Mouse (Mus musculus) forebrain, embryonic 16.5 days (tissue): Measurements from ENCODE around the gene Hoxa10. TPM values are rescaled to one million over a fixed set of nuclear protein-coding genes. Genes with fewer than 3 reads are reported as not detected.

Source experiments
- ATAC-seq: fragments of 200-750 bp; cut with Nextera tagmentation; 2 replicates; pipeline ENCODE4 v1.8.0; 2017; ENCODE audit warnings: mild to moderate bottlenecking, moderate library complexity
- H3K27ac ChIP-seq: fragments of 300-500 bp; sonication (generic); 2 replicates; pipeline ENCODE4 v1.5.1; 2014; ENCODE audit warnings: low read length, control low read depth
- H3K27me3 ChIP-seq: fragments of 300-500 bp; sonication (generic); replicated peaks from 2 replicates; pipeline ENCODE4 v1.6.1; 2014; ENCODE audit warnings: low read length; ENCODE audit not compliant: control insufficient read depth, insufficient read depth
- H3K36me3 ChIP-seq: fragments of 300-500 bp; sonication (generic); 2 replicates; pipeline ENCODE4 v1.6.1; 2014; ENCODE audit not compliant: control insufficient read depth, insufficient read depth
- H3K4me1 ChIP-seq: fragments of 300-500 bp; sonication (generic); replicated peaks from 2 replicates; pipeline ENCODE4 v1.6.1; 2014; ENCODE audit warnings: low read length; ENCODE audit not compliant: control insufficient read depth, insufficient read depth
- H3K4me2 ChIP-seq: fragments of 300-500 bp; sonication (generic); 2 replicates; pipeline ENCODE4 v1.6.1; 2014; ENCODE audit warnings: mild to moderate bottlenecking, low read length, control low read depth
- H3K4me3 ChIP-seq: fragments of 300-500 bp; sonication (generic); replicated peaks from 2 replicates; pipeline ENCODE4 v1.5.1; 2014; ENCODE audit warnings: mild to moderate bottlenecking, low read length, control low read depth
- H3K9ac ChIP-seq: fragments of 300-500 bp; sonication (generic); replicated peaks from 2 replicates; pipeline ENCODE4 v1.6.1; 2014; ENCODE audit warnings: low read depth, low read length, control low read depth
- H3K9me3 ChIP-seq: fragments of 300-500 bp; sonication (generic); 2 replicates; pipeline ENCODE4 v1.6.1; 2016; ENCODE audit warnings: low read length; ENCODE audit not compliant: control insufficient read depth
- WGBS: fragments of 180-500 bp; shearing (Covaris S2); extraction: QIAGEN DNeasy Blood & Tissue Kit; methylation state at CpG from one replicate; pipeline ENCODE4 v1.1.7; 2014; 5-methylcytosine and 5-hydroxymethylcytosine counted together
- polyA plus RNA-seq: library from polyadenylated mRNA; unstranded; fragments of >200 nt; fragmentation: Nextera tagmentation; extraction: Ambion mirVana; gene quantifications from 2 replicates; pipeline ENCODE4 v1.2.1, GENCODE M21; 2015

Hoxa10 gene
- polyA plus RNA-seq, 1 experiment from 2014 or later, result not detected

GRCm38 (mm10) chr6:52265306-52265912 is 24.8 kb upstream of the Hoxa10 start:
- Histone ChIP-seq H3K4me1 (peaks cover 6% of the 10 kb centered on the region), H3K4me3 (no peak overlapping the region), H3K9ac (no peak overlapping the region), H3K27ac (no peak overlapping the region), H3K9me3 (no peaks in the 10 kb centered on the region), H3K36me3 (no peaks in the 10 kb centered on the region), H3K27me3 (peaks cover 89% of the 10 kb centered on the region), H3K4me2 (no peak overlapping the region)
- WGBS, result under 1% methylated on average over 18 of the region's 18 CpGs
- no peak for ATAC-seq

DNA sequence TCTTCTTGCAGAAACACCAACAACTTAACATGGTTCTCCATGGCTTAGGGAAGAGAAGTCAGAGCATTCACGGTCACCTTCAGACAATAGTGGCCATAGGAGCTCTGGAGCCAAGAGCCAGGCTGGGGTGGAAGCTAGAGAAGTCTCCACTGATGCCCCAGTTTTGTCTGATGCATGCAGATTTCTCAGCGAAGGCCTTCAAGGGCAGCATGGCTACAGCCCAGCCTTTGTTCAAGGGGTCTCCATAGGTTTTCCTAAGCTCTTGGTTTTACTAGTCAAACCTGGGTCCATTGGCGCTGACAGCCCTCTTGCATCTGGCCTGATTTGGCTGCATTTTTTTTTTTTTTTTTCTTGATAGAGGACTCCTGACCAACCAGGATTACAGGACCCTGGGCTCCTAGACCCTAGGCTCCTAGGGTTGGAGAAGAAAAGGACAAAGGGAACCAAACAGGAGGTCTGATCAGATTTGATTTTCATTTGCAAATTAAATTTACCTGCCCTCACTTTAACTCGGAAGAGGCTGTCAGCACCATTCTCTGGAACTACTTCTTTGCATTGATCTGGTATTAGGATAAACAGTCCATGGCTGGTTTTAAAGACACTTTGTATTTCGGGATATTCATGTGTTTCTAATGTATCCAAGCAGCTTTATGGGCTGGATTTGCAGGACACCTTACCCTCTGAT is 23.6 kb upstream of the Hoxa10 start:
- no peak overlapping the region for H3K27ac ChIP-seq

GRCm38 (mm10) chr6:52263321-52263585 is 22.6 kb upstream of the Hoxa10 start:
- WGBS, result 2% methylated on average over 6 of the region's 6 CpGs
- Histone ChIP-seq H3K27ac (no peak overlapping the region), H3K4me1 (peaks cover 12% of the 10 kb centered on the region), H3K9me3 (no peaks in the 10 kb centered on the region), H3K27me3 (peaks cover 86% of the 10 kb centered on the region), H3K9ac (no peak overlapping the region), H3K36me3 (no peaks in the 10 kb centered on the region), H3K4me2 (no peak overlapping the region), H3K4me3 (no peak overlapping the region)
- ATAC-seq, result no peak

More for the DNA sequence above, 23.6 kb upstream of the Hoxa10 start:
- H3K9ac ChIP-seq, result no peak overlapping the region
- H3K9me3 ChIP-seq, result no peaks in the 10 kb centered on the region
- H3K4me2 ChIP-seq, result no peak overlapping the region
- under 1% methylated on average over 5 of the region's 5 CpGs for WGBS
- H3K4me1 ChIP-seq, result peaks cover 12% of the 10 kb centered on the region
- no peak for ATAC-seq
- no peak overlapping the region for H3K4me3 ChIP-seq
- peaks cover 86% of the 10 kb centered on the region for H3K27me3 ChIP-seq
- no peaks in the 10 kb centered on the region for H3K36me3 ChIP-seq

- H3K27me3 ChIP-seq, result peaks cover 83% of the 10 kb centered on the region
- no peaks in the 10 kb centered on the region for H3K9me3 ChIP-seq
- ATAC-seq, result no peak
- no peaks in the 10 kb centered on the region for H3K36me3 ChIP-seq
- no peak overlapping the region for H3K9ac ChIP-seq
- no peak overlapping the region for H3K27ac ChIP-seq
- 2% methylated on average over 24 of the region's 24 CpGs for WGBS
- H3K4me2 ChIP-seq, result no peak overlapping the region
- H3K4me3 ChIP-seq, result no peak overlapping the region
- peaks cover 12% of the 10 kb centered on the region for H3K4me1 ChIP-seq
These were observed 22.0 kb upstream of the Hoxa10 start for GRCm38 (mm10) chr6:52262463-52263320.

- Histone ChIP-seq H3K4me2 (no peak overlapping the region), H3K4me1 (peaks cover 12% of the 10 kb centered on the region), H3K36me3 (no peaks in the 10 kb centered on the region), H3K4me3 (no peak overlapping the region), H3K27me3 (peaks cover 85% of the 10 kb centered on the region), H3K9me3 (no peaks in the 10 kb centered on the region), H3K9ac (no peak overlapping the region), H3K27ac (no peak overlapping the region)
- WGBS, result 4% methylated on average over 9 of the region's 9 CpGs
- ATAC-seq, result no peak
These were observed 21.3 kb upstream of the Hoxa10 start for GRCm38 (mm10) chr6:52261751-52262462.

- ATAC-seq, result no peak
These were observed 20.3 kb upstream of the Hoxa10 start, which contains the start of gene Hoxa13 for GRCm38 (mm10) chr6:52260654-52261575. TSS of gene Hoxa13 (minus strand) at chr6:52260880.

DNA sequence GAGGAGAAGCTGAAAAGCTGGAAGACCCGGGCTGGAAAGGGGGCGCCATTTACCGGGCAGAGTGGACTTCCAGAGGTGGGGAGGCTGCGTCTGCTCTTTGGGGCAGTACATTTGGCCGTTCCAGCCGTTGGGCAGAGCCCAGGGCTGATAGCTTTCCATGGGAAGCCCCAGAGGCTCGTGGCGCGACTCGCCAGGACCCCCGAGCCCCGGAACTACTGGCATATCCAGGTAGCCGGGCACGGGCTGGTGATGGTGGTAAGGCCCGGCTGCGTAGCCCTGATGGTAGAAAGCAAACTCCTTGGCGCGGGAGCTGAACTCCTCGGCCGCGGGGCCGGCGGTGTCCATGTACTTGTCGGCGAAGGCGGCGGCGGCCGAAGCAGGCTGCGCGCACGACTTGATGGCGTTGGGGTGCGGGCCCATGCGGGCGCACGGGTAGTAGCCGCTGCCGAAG is 19.2 kb upstream of the Hoxa10 start:
- Histone ChIP-seq H3K4me3 (peak overlapping the region; percentile 28; the same call in 1 of the 2 replicates), H3K9me3 (no peaks in the 10 kb centered on the region), H3K9ac (no peak overlapping the region), H3K36me3 (no peaks in the 10 kb centered on the region), H3K4me2 (no peak overlapping the region), H3K27ac (no peak overlapping the region), H3K27me3 (peaks cover 77% of the 10 kb centered on the region), H3K4me1 (peaks cover 12% of the 10 kb centered on the region)
- no peak for ATAC-seq
- under 1% methylated on average over 39 of the region's 39 CpGs for WGBS

More at GRCm38 (mm10) chr6:52260654-52261575, 20.3 kb upstream of the Hoxa10 start, which contains the start of gene Hoxa13:
- H3K9me3 ChIP-seq, result no peaks in the 10 kb centered on the region
- H3K27me3 ChIP-seq, result peaks cover 80% of the 10 kb centered on the region
- H3K36me3 ChIP-seq, result no peaks in the 10 kb centered on the region
- H3K4me3 ChIP-seq, result peak within 1 kb of the TSS; percentile 28
- H3K27ac ChIP-seq, result no peak within 1 kb of the TSS
- peaks cover 12% of the 10 kb centered on the region for H3K4me1 ChIP-seq
- H3K4me2 ChIP-seq, result peak within 1 kb of the TSS; percentile 41
- WGBS, result 0% methylated on average over 24 of the region's 72 CpGs
- H3K9ac ChIP-seq, result no peak within 1 kb of the TSS

GRCm38 (mm10) chr6:52259081-52259790 is 18.6 kb upstream of the Hoxa10 start:
- 1% methylated on average over 24 of the region's 25 CpGs for WGBS
- Histone ChIP-seq H3K9me3 (no peaks in the 10 kb centered on the region), H3K4me2 (no peak overlapping the region), H3K4me3 (no peak overlapping the region), H3K9ac (no peak overlapping the region), H3K36me3 (no peaks in the 10 kb centered on the region), H3K27ac (no peak overlapping the region), H3K27me3 (peaks cover 72% of the 10 kb centered on the region), H3K4me1 (peaks cover 12% of the 10 kb centered on the region)
- no peak for ATAC-seq
